Mouse (Mus musculus): ENCODE results near the gene Inpp5k.
A peak's percentile ranks its signal among the peaks of the same experiment; 100 is the strongest.

Gene Inpp5k

GRCm38 (mm10) chr11:75654471-75655390 lies 23.9 kb downstream of the Inpp5k start:
- DNase-seq (ENCODE audit: low spot score) = peak; percentile 56

GRCm38 (mm10) chr11:75655621-75656545 lies 25.1 kb downstream of the Inpp5k start:
- peak; percentile 32 for DNase-seq (ENCODE audit: low spot score)

GRCm38 (mm10) chr11:75656621-75657590 lies 26.1 kb downstream of the Inpp5k start:
- DNase-seq (ENCODE audit: low spot score) = no peak

GRCm38 (mm10) chr11:75657841-75658240 lies 27.1 kb downstream of the Inpp5k start:
- no peak for DNase-seq (ENCODE audit: low spot score)

- no peak for DNase-seq (ENCODE audit: low spot score)
Measured at GRCm38 (mm10) chr11:75658311-75658710, 27.5 kb downstream of the Inpp5k start.

GRCm38 (mm10) chr11:75658996-75659750 lies 28.4 kb downstream of the Inpp5k start:
- DNase-seq (ENCODE audit: low spot score) = no peak

GRCm38 (mm10) chr11:75660081-75660590 lies 29.3 kb downstream of the Inpp5k start:
- DNase-seq (ENCODE audit: low spot score) = no peak

GRCm38 (mm10) chr11:75660941-75661800 lies 30.4 kb downstream of the Inpp5k start:
- no peak for DNase-seq (ENCODE audit: low spot score)

- DNase-seq (ENCODE audit: low spot score) = no peak
Measured at GRCm38 (mm10) chr11:75662131-75662530, 31.3 kb downstream of the Inpp5k start.

- no peak for DNase-seq (ENCODE audit: low spot score)
Measured at GRCm38 (mm10) chr11:75666296-75666695, 35.5 kb downstream of the Inpp5k start.

- DNase-seq (ENCODE audit: low spot score) = no peak
Measured at GRCm38 (mm10) chr11:75668621-75669020, 37.8 kb downstream of the Inpp5k start.

- DNase-seq (ENCODE audit: low spot score) = no peak
Measured at GRCm38 (mm10) chr11:75669176-75669852, 38.5 kb downstream of the Inpp5k start.

GRCm38 (mm10) chr11:75669853-75670200 lies 39.0 kb downstream of the Inpp5k start:
- no peak for DNase-seq (ENCODE audit: low spot score)

GRCm38 (mm10) chr11:75671426-75672180 lies 40.8 kb downstream of the Inpp5k start:
- DNase-seq (ENCODE audit: low spot score) = no peak

GRCm38 (mm10) chr11:75673411-75673810 lies 42.6 kb downstream of the Inpp5k start:
- no peak for DNase-seq (ENCODE audit: low spot score)

- DNase-seq (ENCODE audit: low spot score) = no peak
Measured at GRCm38 (mm10) chr11:75674875-75675274, 44.1 kb downstream of the Inpp5k start.

GRCm38 (mm10) chr11:75677881-75678746 lies 47.3 kb downstream of the Inpp5k start:
- DNase-seq (ENCODE audit: low spot score) = no peak
